ENCODE assay signal across 23 mouse cellular contexts in the genomic region with DNA sequence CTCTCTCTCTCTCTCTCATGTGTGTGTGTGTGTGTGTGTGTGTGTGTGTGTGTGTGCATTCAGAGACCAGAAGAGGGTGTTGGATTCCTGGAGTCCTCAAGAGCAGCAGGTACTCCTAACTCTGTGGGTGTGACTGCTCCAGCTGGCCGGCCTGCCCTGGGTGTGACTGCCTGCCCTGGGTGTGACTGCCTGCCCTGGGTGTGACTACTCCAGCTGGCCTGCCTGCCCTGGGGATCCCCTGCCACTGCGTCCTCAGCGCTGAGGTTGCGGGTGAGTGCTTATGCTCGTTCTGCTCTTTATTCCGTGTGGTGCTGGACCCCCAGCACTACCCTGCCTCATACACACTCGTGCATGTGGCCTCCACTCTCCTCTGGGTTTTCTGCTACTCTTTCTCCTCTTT.
"Had no signal": no experiment of that assay in that cellular context is flagged by ENCODE, and none has a peak within 500 bp of the region (broad histone marks: within the 10 kb centered on the region; RNA-seq: fewer than 3 reads in every experiment).

No protein-coding gene starts in this region.

- H3K4me2 ChIP-seq: lung, embryonic 15.5 days; midbrain, embryonic 12.5 days; neural tube, embryonic 13.5 days; neural tube, embryonic 15.5 days; stomach, embryonic 15.5 days had no signal

- DNase-seq: liver, postnatal 0 days; lung, adult 2 months; lung, postnatal 14 days; lung, postnatal 36 days; midbrain, embryonic 14.5 days; retina, postnatal 1 day; right cerebral cortex, adult 18-20 months; right cerebral cortex, postnatal 25 days; right cerebral cortex, postnatal 4 days; spleen, adult 18-20 months; thymus, adult 2 months; thymus, postnatal 25 days; thymus, postnatal 4 days had no signal

- H3K4me3 ChIP-seq: lung, embryonic 15.5 days; midbrain, embryonic 10.5 days; midbrain, embryonic 12.5 days; myocyte; neural tube, embryonic 13.5 days; neural tube, embryonic 15.5 days; stomach, embryonic 15.5 days had no signal

- H3K9ac ChIP-seq: liver, postnatal 0 days; lung, embryonic 15.5 days; midbrain, embryonic 12.5 days; neural tube, embryonic 13.5 days; neural tube, embryonic 15.5 days; stomach, embryonic 15.5 days had no signal

- H3K27ac ChIP-seq: lung, embryonic 15.5 days; macrophage; midbrain, embryonic 10.5 days; midbrain, embryonic 12.5 days; neural tube, embryonic 13.5 days; neural tube, embryonic 15.5 days; stomach, embryonic 15.5 days had no signal

- H3K36me3 ChIP-seq: lung, embryonic 15.5 days; midbrain, embryonic 10.5 days; midbrain, embryonic 12.5 days; neural tube, embryonic 13.5 days; neural tube, embryonic 15.5 days; stomach, embryonic 15.5 days had no signal

- H3K27me3 ChIP-seq: lung, embryonic 15.5 days; midbrain, embryonic 12.5 days; neural tube, embryonic 13.5 days; neural tube, embryonic 15.5 days; stomach, embryonic 15.5 days had no signal

- H3K9me3 ChIP-seq: lung, embryonic 15.5 days; midbrain, embryonic 10.5 days; midbrain, embryonic 12.5 days; neural tube, embryonic 13.5 days; neural tube, embryonic 15.5 days; stomach, embryonic 15.5 days had no signal

- ATAC-seq: liver, postnatal 0 days; lung, postnatal 0 days; midbrain, embryonic 16.5 days had no signal

- H3K4me1 ChIP-seq: lung, embryonic 15.5 days; stomach, embryonic 15.5 days had no signal
